ENCODE assay signal across 15 mouse cellular contexts in genomic region chr11:19202602-19203517, GRCm38 (mm10).
A peak's percentile ranks its signal among the peaks of the same experiment; 100 is the strongest.
DNase-seq lines count a peak whose midpoint lies in the region; ATAC-seq lines count a peak whose summit lies in the region.
"Had no signal": no experiment of that assay in that cellular context is flagged by ENCODE, and none has a peak within 500 bp of the region (broad histone marks: within the 10 kb centered on the region; RNA-seq: fewer than 3 reads in every experiment).

No protein-coding gene starts in this region.

- no peak overlapping the region for H3K9ac ChIP-seq in hindbrain, embryonic 13.5 days
- H3K9ac ChIP-seq in neural tube, embryonic 13.5 days = no peak overlapping the region
- H3K9ac ChIP-seq: limb, embryonic 13.5 days; lung, embryonic 15.5 days had no signal

- no peak for DNase-seq in heart, embryonic 10.5 days (ENCODE audit: low spot score)
- no peak for DNase-seq in heart, postnatal 25 days (ENCODE audit: low spot score)
- no peak for DNase-seq in layer of hippocampus, adult 11-12 months (ENCODE audit: low spot score)
- no peak for DNase-seq in ovary, postnatal 10 days (ENCODE audit: low spot score)
- no peak for DNase-seq in heart, postnatal 14 days
- DNase-seq: cerebellum, postnatal 36 days; heart, postnatal 4 days; right cerebral cortex, postnatal 14 days; thymus, postnatal 25 days had no signal

- H3K27ac ChIP-seq in heart, embryonic 10.5 days = 0 out of 2 replicates have a peak overlapping the region, but pooled peaks have one; percentile 22
- no peak overlapping the region for H3K27ac ChIP-seq in hindbrain, embryonic 13.5 days
- 0 out of 2 replicates have a peak overlapping the region, but pooled peaks have one; percentile 1 for H3K27ac ChIP-seq in neural tube, embryonic 13.5 days (replicated peaks)
- H3K27ac ChIP-seq: forebrain, embryonic 10.5 days; limb, embryonic 13.5 days; lung, embryonic 15.5 days had no signal

- H3K9me3 ChIP-seq in heart, embryonic 10.5 days = no peaks in the 10 kb centered on the region
- no peaks in the 10 kb centered on the region for H3K9me3 ChIP-seq in hindbrain, embryonic 13.5 days
- H3K9me3 ChIP-seq in neural tube, embryonic 13.5 days = peaks cover 3% of the 10 kb centered on the region; the same call in 1 of the 2 replicates
- H3K9me3 ChIP-seq: forebrain, embryonic 10.5 days; limb, embryonic 13.5 days; lung, embryonic 15.5 days had no signal

- 72% methylated on average over 8 of the region's 8 CpGs for WGBS in heart, embryonic 10.5 days
- 33% methylated on average over 8 of the region's 8 CpGs for WGBS in hindbrain, embryonic 13.5 days
- WGBS in neural tube, embryonic 13.5 days = 36% methylated on average over 8 of the region's 8 CpGs

- H3K27me3 ChIP-seq in heart, embryonic 10.5 days (ENCODE audit: insufficient read depth, poor library complexity, severe bottlenecking) = no peaks in the 10 kb centered on the region
- H3K27me3 ChIP-seq in hindbrain, embryonic 13.5 days = no peaks in the 10 kb centered on the region
- H3K27me3 ChIP-seq in neural tube, embryonic 13.5 days = no peaks in the 10 kb centered on the region
- H3K27me3 ChIP-seq: limb, embryonic 13.5 days; lung, embryonic 15.5 days had no signal

- ATAC-seq in common myeloid progenitor, adult 5-6 weeks (replicated peaks; ENCODE audit: low read depth, poor library complexity, severe bottlenecking) = peak; percentile 69
- ATAC-seq in hindbrain, embryonic 13.5 days (ENCODE audit: low FRiP score) = peak; percentile 52; the same call in 1 of the 2 replicates
- ATAC-seq in neural tube, embryonic 13.5 days (ENCODE audit: low read depth) = peak; percentile 47; the same call in 1 of the 2 replicates

- H3K4me1 ChIP-seq in heart, embryonic 10.5 days = peaks cover 9% of the 10 kb centered on the region; the same call in 1 of the 2 replicates
- H3K4me1 ChIP-seq in hindbrain, embryonic 13.5 days (replicated peaks) = peaks cover 11% of the 10 kb centered on the region
- peaks cover 20% of the 10 kb centered on the region for H3K4me1 ChIP-seq in neural tube, embryonic 13.5 days (replicated peaks)

- H3K4me2 ChIP-seq in hindbrain, embryonic 13.5 days = no peak overlapping the region
- H3K4me2 ChIP-seq in neural tube, embryonic 13.5 days = no peak overlapping the region
- H3K4me2 ChIP-seq: limb, embryonic 13.5 days; lung, embryonic 15.5 days had no signal

- intact Hi-C loops in heart, postnatal 25 days (cut with DNase I) = loop anchor here (5.0 to 10.0 kb wide), 3 partner anchors 66 to 328 kb away; no protein-coding TSS in a partner anchor
- intact Hi-C loops in heart, postnatal 14 days (cut with DNase I) = no loop called here

- H3K4me3 ChIP-seq in heart, embryonic 10.5 days = no peak overlapping the region
- H3K4me3 ChIP-seq in hindbrain, embryonic 13.5 days = no peak overlapping the region
- H3K4me3 ChIP-seq in neural tube, embryonic 13.5 days = no peak overlapping the region
- H3K4me3 ChIP-seq: forebrain, embryonic 10.5 days; limb, embryonic 13.5 days; lung, embryonic 15.5 days had no signal

- H3K36me3 ChIP-seq in heart, embryonic 10.5 days = no peaks in the 10 kb centered on the region
- no peaks in the 10 kb centered on the region for H3K36me3 ChIP-seq in hindbrain, embryonic 13.5 days
- H3K36me3 ChIP-seq in neural tube, embryonic 13.5 days = no peaks in the 10 kb centered on the region
- H3K36me3 ChIP-seq: forebrain, embryonic 10.5 days; limb, embryonic 13.5 days; lung, embryonic 15.5 days had no signal
